Mouse (Mus musculus) c-Kit-negative CD71-positive TER-119-positive erythroid progenitor cells, embryonic 14.5 days (primary cell): ENCODE measurements at regions not wholly inside any gene's neighbourhood (a gene's known extent, or its start where the extent isn't known, plus 50 kb on each side); places are given as distances from the start of the nearest gene placed in this dataset.

ENCODE experiments used
- DNase-seq: peaks from one replicate; pipeline ENCODE4 v3.0.0-alpha.2; 2013; ENCODE audit warnings: low read depth, low spot score

GRCm38 (mm10) chr5:44416844-44417589 is 190.6 kb upstream of the Tapt1 start:
- no peak for DNase-seq

DNA sequence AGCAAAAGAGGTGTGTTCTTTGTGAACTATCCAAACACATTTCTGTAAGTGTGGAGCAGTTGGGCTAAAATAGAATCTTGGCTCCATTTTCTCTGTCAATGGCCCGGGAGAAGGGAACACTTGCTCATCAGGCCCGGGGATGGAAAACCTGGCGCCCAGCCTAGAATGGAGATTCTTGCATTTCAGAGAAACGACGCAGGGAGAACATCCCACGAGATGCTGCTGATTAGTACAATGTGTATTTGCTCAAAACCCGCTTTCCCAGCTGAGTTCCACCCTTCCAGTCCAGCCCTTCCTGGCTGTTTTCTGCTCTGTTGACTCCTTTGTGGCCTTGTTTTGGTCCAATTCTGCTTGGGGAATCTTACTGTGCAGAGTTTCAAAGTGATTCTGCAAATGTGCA is 188.0 kb upstream of the Tapt1 start:
- DNase-seq: no peak

- DNase-seq: no peak
These were observed 176.9 kb upstream of the Tapt1 start for GRCm38 (mm10) chr5:44403300-44403699.

DNA sequence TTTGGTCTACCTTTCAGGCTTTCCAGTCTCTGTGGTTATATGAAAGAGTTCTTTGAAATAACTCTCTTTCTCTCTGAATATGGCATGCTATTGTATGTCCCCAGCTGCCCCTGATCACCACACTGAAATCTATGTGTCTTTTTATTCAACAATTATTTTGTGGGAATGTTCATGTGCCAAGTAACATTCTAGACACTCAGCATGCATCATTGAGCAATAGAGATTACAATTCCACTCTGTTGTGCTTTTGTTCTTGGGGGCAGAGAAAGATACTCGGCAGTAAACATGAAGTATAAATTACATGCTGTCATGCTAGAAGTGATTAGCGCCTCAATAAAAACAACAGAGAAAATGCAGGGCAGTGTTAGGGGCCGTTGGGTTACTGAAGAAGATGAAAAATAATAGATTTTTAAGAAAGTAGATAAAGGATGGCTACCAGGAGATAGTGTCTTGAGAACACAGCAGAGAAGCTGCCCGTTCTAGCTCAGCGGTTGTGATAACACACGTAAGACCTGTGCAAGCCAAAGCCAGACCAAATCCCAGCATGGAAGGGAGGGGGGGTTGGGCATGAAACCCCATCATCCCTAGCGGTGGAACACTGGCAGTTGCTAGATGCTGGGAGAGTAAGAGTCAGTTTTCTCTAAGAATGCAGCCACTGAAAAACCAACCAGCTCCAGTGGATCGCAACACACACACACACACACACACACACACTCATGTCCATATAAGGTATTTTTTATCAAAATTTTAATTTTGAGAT is 174.3 kb upstream of the Tapt1 start:
- DNase-seq: no peak

- DNase-seq: no peak
These were observed 160.9 kb upstream of the Tapt1 start for GRCm38 (mm10) chr5:44387237-44387810.

- DNase-seq: no peak
These were observed 159.8 kb upstream of the Tapt1 start for GRCm38 (mm10) chr5:44386176-44386575.

DNA sequence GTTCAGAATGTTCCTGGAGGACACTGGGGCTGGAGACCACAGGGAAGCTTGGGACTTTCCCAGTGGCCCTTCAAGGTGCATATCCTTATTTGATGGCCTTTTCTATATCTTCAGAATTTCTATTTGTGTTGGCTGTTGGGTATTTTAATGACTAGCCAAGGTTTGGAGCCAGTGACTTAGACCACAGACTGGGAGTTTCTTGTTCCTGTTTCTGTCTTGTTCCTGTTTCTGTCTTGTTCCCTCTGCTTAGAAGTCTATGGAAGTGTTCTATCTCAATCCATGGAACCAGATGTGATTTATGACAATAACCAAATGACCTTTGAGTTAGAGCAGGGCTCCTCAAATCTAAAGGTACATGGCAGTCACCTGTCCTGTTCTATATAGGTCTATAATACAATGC is 156.6 kb upstream of the Tapt1 start:
- DNase-seq: no peak

GRCm38 (mm10) chr5:44370006-44370405 is 143.6 kb upstream of the Tapt1 start:
- DNase-seq: no peak

DNA sequence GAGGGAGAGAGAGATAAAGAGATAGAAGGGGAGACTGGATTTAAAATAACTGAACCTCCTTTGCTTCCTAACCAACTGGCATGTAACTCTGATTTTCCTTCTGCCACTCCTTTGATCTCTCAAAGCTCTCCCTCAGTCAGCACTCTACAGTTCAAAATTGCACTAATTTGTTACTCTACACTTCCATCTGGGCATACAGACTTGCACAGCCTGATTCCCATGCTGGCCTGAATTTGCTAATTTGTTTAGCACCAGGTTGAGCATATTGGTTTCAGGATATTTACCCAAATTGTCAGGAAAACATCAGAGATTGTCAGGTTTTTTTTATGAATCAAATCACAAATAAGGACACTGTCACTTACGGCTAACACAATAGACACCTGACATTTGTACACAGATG is 125.9 kb upstream of the Tapt1 start:
- DNase-seq: no peak

DNA sequence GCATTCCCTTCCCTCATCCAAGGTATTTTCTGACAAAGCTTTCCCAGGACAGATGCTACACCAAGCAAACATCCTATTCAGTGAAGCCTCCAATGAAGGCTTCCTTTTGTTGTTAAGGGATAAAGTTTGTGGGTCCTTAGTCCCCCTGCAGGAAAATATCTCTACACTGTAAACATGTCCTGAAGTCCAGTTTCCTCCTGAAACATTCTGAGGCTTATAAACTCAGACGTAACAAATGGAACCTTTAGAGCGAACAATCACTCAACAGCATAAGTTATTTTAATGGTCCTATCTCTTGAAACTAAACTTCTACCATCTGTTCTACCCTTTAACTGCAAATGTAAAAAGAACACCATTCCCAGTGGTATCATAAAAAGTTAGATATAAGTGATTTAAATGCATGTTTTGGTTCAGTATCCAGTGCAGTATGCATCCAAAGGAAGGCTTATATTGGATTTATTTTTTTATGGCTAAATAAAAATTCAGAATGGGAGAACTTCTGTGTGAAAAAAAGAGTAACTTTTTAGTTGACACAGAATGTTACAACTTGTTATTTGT is 115.1 kb upstream of the Tapt1 start:
- no peak for DNase-seq

DNA sequence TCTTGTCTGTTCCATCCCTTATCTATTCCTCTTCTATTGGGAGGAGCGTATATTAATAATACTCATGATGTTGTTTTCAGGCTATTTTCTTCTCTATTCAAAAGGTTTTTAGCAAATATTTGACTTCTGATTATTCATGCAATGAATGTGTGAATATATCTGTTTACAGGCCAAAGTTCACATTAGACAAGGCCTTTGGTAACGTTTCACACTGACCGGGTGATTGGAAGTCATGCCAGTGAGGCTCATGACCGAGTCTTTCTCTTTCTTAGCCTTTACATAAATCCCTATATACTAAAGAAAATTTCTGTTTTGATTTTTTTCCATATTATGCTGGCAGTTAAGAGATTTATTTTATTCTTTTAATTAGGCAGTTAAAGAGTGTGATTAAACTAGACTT is 112.2 kb upstream of the Tapt1 start:
- no peak for DNase-seq

GRCm38 (mm10) chr5:44335756-44336155 is 109.3 kb upstream of the Tapt1 start:
- DNase-seq: no peak

DNA sequence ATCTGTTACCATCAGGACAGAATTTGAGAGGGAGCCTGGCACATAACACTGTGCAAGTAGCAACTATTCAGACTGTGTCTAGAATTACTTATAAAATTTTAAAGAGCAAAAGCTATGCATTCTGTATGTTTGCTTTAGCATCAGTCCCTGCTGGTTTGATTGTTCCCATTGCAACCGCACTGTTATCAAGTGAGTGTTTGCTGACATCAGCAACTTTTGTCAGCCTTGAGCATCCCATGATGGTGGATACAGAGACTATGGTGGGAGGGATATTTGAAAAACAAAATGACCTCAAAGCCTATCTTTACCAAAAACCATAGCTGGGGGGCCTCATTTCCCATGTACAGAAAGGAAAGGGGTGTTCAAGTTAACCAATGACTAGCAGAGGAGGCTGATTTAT is 93.2 kb upstream of the Tapt1 start:
- DNase-seq: no peak

- DNase-seq: no peak
These were observed 80.5 kb upstream of the Tapt1 start for GRCm38 (mm10) chr5:44306769-44307557.

DNA sequence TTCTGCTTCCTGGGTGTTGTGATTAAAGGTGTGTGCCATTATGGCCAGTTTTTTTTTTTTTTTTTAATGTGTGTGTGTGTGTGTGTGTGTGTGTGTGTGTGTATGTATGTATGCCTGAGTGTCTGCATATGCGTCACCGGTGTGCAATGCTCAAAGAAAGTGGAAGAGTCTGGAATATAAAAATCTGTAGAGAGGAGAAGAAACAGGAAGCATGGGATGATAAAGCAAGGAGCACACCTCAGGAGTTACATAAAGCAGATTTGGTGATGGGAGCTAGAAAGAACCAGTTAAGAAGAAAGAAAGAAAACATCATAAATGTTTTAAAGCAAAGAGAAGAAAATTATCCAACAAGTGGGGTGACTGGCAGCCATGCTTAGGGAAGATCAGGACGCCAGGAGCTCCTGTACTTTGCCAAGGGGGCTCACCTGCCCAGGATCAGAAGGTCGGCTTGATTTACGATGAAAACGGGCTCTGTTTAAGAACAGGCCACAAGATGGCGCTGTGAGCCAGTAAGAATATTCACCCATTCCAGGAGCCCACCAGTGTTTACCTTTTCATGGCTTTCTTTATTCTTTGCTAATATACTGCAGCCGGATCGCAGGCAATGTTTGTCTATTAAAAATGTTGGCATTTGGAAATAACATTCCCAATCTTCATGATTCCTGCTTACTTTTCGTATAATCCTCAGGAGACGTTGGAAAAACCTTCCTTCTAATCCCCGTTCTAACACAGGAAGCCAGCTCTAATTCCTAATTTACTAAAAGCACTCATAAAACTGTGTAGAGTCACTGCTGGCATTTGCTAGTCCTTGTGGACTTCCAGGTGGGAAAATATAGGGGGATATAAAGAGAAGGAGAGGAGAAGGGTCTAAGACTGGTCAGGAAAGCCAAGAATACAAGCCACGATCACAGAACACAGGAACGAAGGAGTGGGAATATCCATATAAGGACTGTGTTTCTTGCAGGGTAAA is 77.7 kb upstream of the Tapt1 start:
- peak; percentile 8 for DNase-seq

GRCm38 (mm10) chr5:44284384-44284783 is 58.0 kb upstream of the Tapt1 start:
- no peak for DNase-seq
